Mouse (Mus musculus) gastrocnemius, postnatal 14 days (tissue): Measurements from ENCODE around the gene Haus3. TPM values are rescaled to one million over a fixed set of nuclear protein-coding genes. Genes with fewer than 3 reads are reported as not detected.

Experiments used
- DNase-seq: peaks from one replicate; pipeline ENCODE4 v3.0.0; 2021; ENCODE audit warnings: mixed read lengths
- intact Hi-C: fragments of 180-260 bp; cut with DNase I; formaldehyde crosslinking; loops from one replicate; pipeline ENCODE4 v1.15.1; 2025; ENCODE audit warnings: low total_unique reads
- total RNA-seq, 2 experiments: library from RNA; stranded (reverse); gene quantifications; 2 replicates each; pipeline ENCODE4 v1.2.3; 2021

Haus3 gene
- total RNA-seq, 2 experiments from 2014 or later, result 3.4 to 3.8 TPM

DNA sequence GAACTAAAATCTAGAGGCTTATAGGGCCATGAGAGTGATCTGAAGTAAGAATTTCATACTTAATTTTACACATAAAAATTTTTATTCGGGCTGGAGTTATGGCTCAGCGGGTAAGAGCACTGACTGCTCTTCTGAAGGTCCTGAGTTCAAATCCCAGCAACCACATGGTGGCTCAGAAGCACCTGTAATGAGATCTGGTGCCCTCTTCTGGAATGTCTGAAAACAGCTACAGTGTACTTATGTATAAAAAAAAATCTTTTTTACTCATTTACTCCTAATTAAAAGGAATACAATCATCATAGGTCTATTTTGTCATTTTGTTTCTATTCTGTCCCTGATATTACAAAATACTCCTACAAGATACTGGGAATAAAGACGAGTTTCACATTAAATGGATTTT is 21.8 kb downstream of the Haus3 start:
- no peak for DNase-seq
- intact Hi-C loops, result no loop called here

GRCm38 (mm10) chr5:34139751-34140150 is 29.6 kb downstream of the Haus3 start:
- no peak for DNase-seq
- intact Hi-C loops, result no loop called here

DNA sequence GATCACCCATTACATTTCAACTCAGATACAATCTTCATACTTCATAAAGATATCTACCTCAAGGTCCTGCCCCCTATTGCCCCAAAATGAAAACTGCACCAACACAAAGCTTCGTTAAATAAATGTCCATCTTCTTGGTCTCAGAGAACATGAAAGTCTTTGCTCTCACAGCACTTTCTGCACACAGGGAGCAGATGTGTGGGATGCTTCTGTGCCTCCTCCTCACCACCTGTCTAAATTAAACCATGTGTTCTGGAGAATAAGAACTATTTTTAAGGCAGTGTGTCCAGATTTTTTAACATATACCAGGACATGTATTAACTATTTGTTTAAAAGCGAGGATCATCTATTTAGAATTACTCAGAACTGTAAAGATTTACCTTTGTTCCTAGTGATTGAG is 36.6 kb downstream of the Haus3 start:
- DNase-seq, result no peak
- intact Hi-C loops, result no loop called here

DNA sequence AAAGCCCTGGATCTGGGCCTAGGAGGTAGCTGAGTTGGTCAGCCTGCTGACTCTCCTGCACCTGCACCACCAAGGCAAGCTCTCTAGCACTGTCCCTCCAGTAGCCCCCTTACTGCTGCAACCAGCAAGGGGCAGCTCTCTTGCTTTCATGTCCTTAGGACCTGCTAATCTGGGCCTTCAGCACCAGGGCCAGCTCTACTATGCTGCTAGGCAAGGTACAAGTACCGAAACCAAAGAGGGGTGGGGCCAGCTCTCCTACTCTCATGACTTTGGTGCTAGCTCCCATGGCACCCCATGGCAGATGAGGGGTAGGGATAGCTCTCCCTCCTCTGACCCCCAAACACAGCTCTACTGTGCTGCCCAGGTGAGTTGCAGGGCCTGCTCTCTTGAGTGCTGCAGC is 45.2 kb downstream of the Haus3 start:
- intact Hi-C loops, result no loop called here
- DNase-seq, result no peak

DNA sequence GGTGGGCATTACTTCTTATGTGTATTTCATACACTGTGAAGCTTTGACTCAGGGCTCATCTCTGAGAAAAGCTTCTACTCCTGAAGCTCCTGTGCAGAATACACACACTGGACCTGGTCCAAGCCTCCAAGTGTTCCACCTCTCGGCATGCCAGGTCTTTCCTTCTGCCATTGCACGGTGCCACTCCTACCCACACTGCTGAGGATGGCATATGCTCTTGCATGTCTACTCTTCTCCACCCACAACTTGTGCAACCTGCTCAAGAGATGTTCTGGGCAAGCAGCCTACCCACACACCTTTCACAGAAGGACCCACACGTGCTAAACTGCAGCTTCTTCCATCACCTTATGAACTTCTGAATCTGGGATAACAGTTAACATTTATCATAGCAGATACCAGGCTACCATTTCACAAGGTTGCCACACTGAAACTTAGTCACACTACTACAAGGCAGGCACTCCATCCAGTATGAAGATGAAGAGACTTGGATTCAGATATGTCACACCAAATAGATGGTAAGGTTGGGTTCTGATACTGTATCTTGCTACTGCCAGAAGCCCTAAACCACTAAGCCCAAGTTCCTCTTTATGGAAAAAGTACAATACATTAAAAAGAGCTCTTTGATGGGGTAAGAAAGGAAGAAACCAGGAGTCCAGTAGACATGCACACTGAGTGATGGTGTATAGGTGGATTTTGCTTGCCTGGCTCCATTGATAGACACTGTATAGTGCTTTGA is 50.0 kb downstream of the Haus3 start:
- intact Hi-C loops, result no loop called here
- DNase-seq, result no peak

DNA sequence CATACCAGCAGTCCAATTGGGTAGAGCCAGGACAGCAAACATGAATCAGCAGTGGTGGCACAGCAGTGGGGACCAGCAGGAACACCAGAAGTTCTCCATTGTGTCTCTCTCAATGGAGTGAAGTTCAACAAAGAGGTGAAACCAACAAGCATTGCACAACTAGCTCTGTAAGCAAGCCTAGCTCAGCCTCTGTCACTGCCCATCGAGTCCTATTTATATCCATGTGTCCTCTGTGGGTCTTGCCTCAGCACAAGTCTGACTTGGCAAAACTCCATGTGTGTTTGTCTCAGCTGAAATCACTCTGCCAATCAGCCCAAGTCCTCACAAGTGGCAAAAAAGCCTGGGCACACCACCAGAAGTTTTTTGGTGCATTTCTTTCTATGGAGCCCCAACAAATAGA is 63.6 kb downstream of the Haus3 start:
- intact Hi-C loops, result loop anchor here (10.0 kb wide), 1 partner anchor 129 kb away; no protein-coding TSS in a partner anchor
- no peak for DNase-seq

Other genes starting within 250 kb of the Haus3 start
- gene Nelfa, start 233.1 kb downstream of the Haus3 start, total RNA-seq, result 1 to 10 TPM; 7.0 to 8.6 TPM
- gene Gm1673, start 186.1 kb downstream of the Haus3 start, total RNA-seq, result 1 to 10 TPM in 1 of 2 experiments, under 1 TPM in 1; 0.57 to 1.7 TPM
- under 1 TPM; 0.16 to 0.29 TPM for gene Nat8l, start 173.5 kb downstream of the Haus3 start, total RNA-seq
- 1 to 10 TPM; 1.2 to 1.7 TPM for gene Poln, start 79 bp downstream of the Haus3 start, total RNA-seq
- 10 to 100 TPM; 46.3 to 56.6 TPM for gene Mxd4, start 18.2 kb upstream of the Haus3 start, total RNA-seq
- gene Zfyve28, start 118.9 kb upstream of the Haus3 start, total RNA-seq, result 1 to 10 TPM in 1 of 2 experiments, under 1 TPM in 1; 0.66 to 1.2 TPM
- gene Cfap99, start 119.1 kb upstream of the Haus3 start, total RNA-seq, result under 1 TPM in 1 of 2 experiments, not detected in 1; 0.16 TPM
- 10 to 100 TPM; 22.4 to 27.4 TPM for gene Rnf4, start 166.8 kb upstream of the Haus3 start, total RNA-seq
- 10 to 100 TPM; 14.0 to 16.3 TPM for gene Fam193a, start 200.4 kb upstream of the Haus3 start, total RNA-seq